Mouse (Mus musculus): ENCODE measurements around the gene Kmt2e. TPM values are rescaled to one million over a fixed set of nuclear protein-coding genes. Genes with fewer than 3 reads are reported as not detected.

The Kmt2e gene
- polyA plus RNA-seq, 1 experiment from 2014 or later: 86.4 TPM

- H3K4me1 ChIP-seq (replicated peaks): no peaks in the 10 kb centered on the region
- no peak for ATAC-seq
- 88% methylated on average over 3 of the region's 3 CpGs for WGBS
- H3K4me2 ChIP-seq (replicated peaks): no peak overlapping the region
- no peaks in the 10 kb centered on the region for H3K27me3 ChIP-seq (replicated peaks)
- H3K4me3 ChIP-seq (replicated peaks): no peak overlapping the region
- no peak overlapping the region for H3K9ac ChIP-seq
- H3K9me3 ChIP-seq: no peaks in the 10 kb centered on the region
- 0 out of 2 replicates have a peak, but pooled peaks cover 12% of the 10 kb centered on the region for H3K36me3 ChIP-seq
- no peak overlapping the region for H3K27ac ChIP-seq
Measured at GRCm38 (mm10) chr5:23396756-23397155, 37.5 kb upstream of the Kmt2e start.

- ATAC-seq: no peak
- Histone ChIP-seq H3K4me3 (replicated peaks) (no peak overlapping the region), H3K27ac (no peak overlapping the region), H3K4me2 (replicated peaks) (no peak overlapping the region), H3K36me3 (0 out of 2 replicates have a peak, but pooled peaks cover 14% of the 10 kb centered on the region), H3K27me3 (replicated peaks) (no peaks in the 10 kb centered on the region), H3K9ac (no peak overlapping the region), H3K4me1 (replicated peaks) (0 out of 2 replicates have a peak, but pooled peaks cover 2% of the 10 kb centered on the region), H3K9me3 (no peaks in the 10 kb centered on the region)
- 97% methylated on average over 3 of the region's 3 CpGs for WGBS
Measured at GRCm38 (mm10) chr5:23400156-23400555, 34.1 kb upstream of the Kmt2e start.

- H3K4me1 ChIP-seq (replicated peaks): 0 out of 2 replicates have a peak, but pooled peaks cover 2% of the 10 kb centered on the region
- no peak overlapping the region for H3K4me3 ChIP-seq (replicated peaks)
- no peaks in the 10 kb centered on the region for H3K9me3 ChIP-seq
- no peaks in the 10 kb centered on the region for H3K27me3 ChIP-seq (replicated peaks)
- H3K9ac ChIP-seq: no peak overlapping the region
- peaks cover 16% of the 10 kb centered on the region; the same call in 1 of the 2 replicates for H3K36me3 ChIP-seq
- 89% methylated on average over 3 of the region's 3 CpGs for WGBS
- no peak overlapping the region for H3K4me2 ChIP-seq (replicated peaks)
- H3K27ac ChIP-seq: no peak overlapping the region
- ATAC-seq: no peak
Measured at GRCm38 (mm10) chr5:23400868-23401267, 33.4 kb upstream of the Kmt2e start.

- no peaks in the 10 kb centered on the region for H3K9me3 ChIP-seq
- no peak for ATAC-seq
- H3K4me3 ChIP-seq (replicated peaks): no peak overlapping the region
- H3K4me2 ChIP-seq (replicated peaks): no peak overlapping the region
- 0 out of 2 replicates have a peak, but pooled peaks cover 2% of the 10 kb centered on the region for H3K4me1 ChIP-seq (replicated peaks)
- no peaks in the 10 kb centered on the region for H3K27me3 ChIP-seq (replicated peaks)
- H3K9ac ChIP-seq: no peak overlapping the region
- H3K36me3 ChIP-seq: peaks cover 18% of the 10 kb centered on the region; the same call in 1 of the 2 replicates
- 87% methylated on average over 9 of the region's 9 CpGs for WGBS
- no peak overlapping the region for H3K27ac ChIP-seq
Measured at GRCm38 (mm10) chr5:23401368-23401767, 32.9 kb upstream of the Kmt2e start.

- Histone ChIP-seq H3K36me3 (peaks cover 18% of the 10 kb centered on the region; the same call in 1 of the 2 replicates), H3K9ac (no peak overlapping the region), H3K9me3 (no peaks in the 10 kb centered on the region), H3K27ac (no peak overlapping the region), H3K4me2 (replicated peaks) (no peak overlapping the region), H3K4me1 (replicated peaks) (0 out of 2 replicates have a peak, but pooled peaks cover 2% of the 10 kb centered on the region), H3K4me3 (replicated peaks) (no peak overlapping the region), H3K27me3 (replicated peaks) (no peaks in the 10 kb centered on the region)
- peak; percentile 46; the same call in 1 of the 2 replicates for ATAC-seq
- WGBS: 13% methylated on average over 2 of the region's 2 CpGs
Measured at GRCm38 (mm10) chr5:23401999-23402398, 32.2 kb upstream of the Kmt2e start.

- peaks cover 18% of the 10 kb centered on the region; the same call in 1 of the 2 replicates for H3K36me3 ChIP-seq
- 0 out of 2 replicates have a peak, but pooled peaks cover 2% of the 10 kb centered on the region for H3K4me1 ChIP-seq (replicated peaks)
- peak; percentile 57; the same call in 1 of the 2 replicates for ATAC-seq
- H3K9ac ChIP-seq: no peak overlapping the region
- H3K4me2 ChIP-seq (replicated peaks): no peak overlapping the region
- WGBS: 60% methylated on average over 11 of the region's 11 CpGs
- no peaks in the 10 kb centered on the region for H3K27me3 ChIP-seq (replicated peaks)
- no peak overlapping the region for H3K27ac ChIP-seq
- no peaks in the 10 kb centered on the region for H3K9me3 ChIP-seq
- H3K4me3 ChIP-seq (replicated peaks): no peak overlapping the region
Measured at GRCm38 (mm10) chr5:23403161-23403560, 31.1 kb upstream of the Kmt2e start.

- H3K27me3 ChIP-seq (replicated peaks): no peaks in the 10 kb centered on the region
- no peak overlapping the region for H3K9ac ChIP-seq
- no peak overlapping the region for H3K27ac ChIP-seq
- 91% methylated on average over 12 of the region's 12 CpGs for WGBS
- H3K9me3 ChIP-seq: no peaks in the 10 kb centered on the region
- no peak overlapping the region for H3K4me3 ChIP-seq (replicated peaks)
- H3K4me2 ChIP-seq (replicated peaks): no peak overlapping the region
- no peak for ATAC-seq
- peaks cover 15% of the 10 kb centered on the region; the same call in 1 of the 2 replicates for H3K36me3 ChIP-seq
- 0 out of 2 replicates have a peak, but pooled peaks cover 2% of the 10 kb centered on the region for H3K4me1 ChIP-seq (replicated peaks)
Measured at GRCm38 (mm10) chr5:23405666-23406404, 28.4 kb upstream of the Kmt2e start.

- peaks cover 10% of the 10 kb centered on the region; the same call in 1 of the 2 replicates for H3K36me3 ChIP-seq
- no peak overlapping the region for H3K4me3 ChIP-seq (replicated peaks)
- H3K9ac ChIP-seq: no peak overlapping the region
- no peak overlapping the region for H3K4me2 ChIP-seq (replicated peaks)
- no peaks in the 10 kb centered on the region for H3K27me3 ChIP-seq (replicated peaks)
- no peak overlapping the region for H3K27ac ChIP-seq
- 89% methylated on average over 4 of the region's 4 CpGs for WGBS
- H3K4me1 ChIP-seq (replicated peaks): 0 out of 2 replicates have a peak, but pooled peaks cover 2% of the 10 kb centered on the region
- no peaks in the 10 kb centered on the region for H3K9me3 ChIP-seq
- ATAC-seq: no peak
Measured at GRCm38 (mm10) chr5:23406405-23406745, 27.9 kb upstream of the Kmt2e start.

- Histone ChIP-seq H3K36me3 (peaks cover 4% of the 10 kb centered on the region; the same call in 1 of the 2 replicates), H3K9me3 (no peaks in the 10 kb centered on the region), H3K9ac (no peak overlapping the region), H3K27ac (no peak overlapping the region), H3K4me3 (replicated peaks) (no peak overlapping the region), H3K27me3 (replicated peaks) (no peaks in the 10 kb centered on the region), H3K4me2 (replicated peaks) (no peak overlapping the region), H3K4me1 (replicated peaks) (0 out of 2 replicates have a peak, but pooled peaks cover 1% of the 10 kb centered on the region)
- no peak for ATAC-seq
- 60% methylated on average over 5 of the region's 5 CpGs for WGBS
Measured at GRCm38 (mm10) chr5:23408106-23408505, 26.1 kb upstream of the Kmt2e start.

- H3K4me3 ChIP-seq (replicated peaks): no peak overlapping the region
- peaks cover 10% of the 10 kb centered on the region for H3K4me1 ChIP-seq (replicated peaks)
- no peak for ATAC-seq
- H3K36me3 ChIP-seq: peaks cover 4% of the 10 kb centered on the region; the same call in 1 of the 2 replicates
- no peak overlapping the region for H3K9ac ChIP-seq
- H3K27ac ChIP-seq: no peak overlapping the region
- no peaks in the 10 kb centered on the region for H3K9me3 ChIP-seq
- 52% methylated on average over 9 of the region's 9 CpGs for WGBS
- no peak overlapping the region for H3K4me2 ChIP-seq (replicated peaks)
- H3K27me3 ChIP-seq (replicated peaks): no peaks in the 10 kb centered on the region
Measured at GRCm38 (mm10) chr5:23410040-23410717, 24.1 kb upstream of the Kmt2e start.

- no peaks in the 10 kb centered on the region for H3K27me3 ChIP-seq (replicated peaks)
- no peak overlapping the region for H3K27ac ChIP-seq
- H3K4me2 ChIP-seq (replicated peaks): no peak overlapping the region
- H3K36me3 ChIP-seq: peaks cover 4% of the 10 kb centered on the region; the same call in 1 of the 2 replicates
- no peak for ATAC-seq
- H3K9me3 ChIP-seq: no peaks in the 10 kb centered on the region
- H3K4me3 ChIP-seq (replicated peaks): no peak overlapping the region
- no peak overlapping the region for H3K9ac ChIP-seq
- peaks cover 14% of the 10 kb centered on the region for H3K4me1 ChIP-seq (replicated peaks)
- WGBS: 72% methylated on average over 2 of the region's 2 CpGs
Measured at GRCm38 (mm10) chr5:23410718-23411101, 23.5 kb upstream of the Kmt2e start.

GRCm38 (mm10) chr5:23411640-23412039 is 22.6 kb upstream of the Kmt2e start:
- Histone ChIP-seq H3K27me3 (replicated peaks) (no peaks in the 10 kb centered on the region), H3K9ac (no peak overlapping the region), H3K4me3 (replicated peaks) (no peak overlapping the region), H3K36me3 (no peaks in the 10 kb centered on the region), H3K4me1 (replicated peaks) (peaks cover 17% of the 10 kb centered on the region), H3K9me3 (no peaks in the 10 kb centered on the region), H3K27ac (no peak overlapping the region), H3K4me2 (replicated peaks) (no peak overlapping the region)
- ATAC-seq: no peak
- 88% methylated on average over 10 of the region's 10 CpGs for WGBS
